Mouse (Mus musculus) mouse trophoblast stem cell (cell line): ENCODE results near the gene Wnt7b.

Source experiments
- in situ Hi-C, 2 experiments: fragments of 300-500 bp; cut with MseI, MboI; formaldehyde crosslinking; loops; 2 replicates in 1 of 2; 3 replicates in 1 of 2; pipeline ENCODE4 v1.15.1; 2025

The Wnt7b gene

DNA sequence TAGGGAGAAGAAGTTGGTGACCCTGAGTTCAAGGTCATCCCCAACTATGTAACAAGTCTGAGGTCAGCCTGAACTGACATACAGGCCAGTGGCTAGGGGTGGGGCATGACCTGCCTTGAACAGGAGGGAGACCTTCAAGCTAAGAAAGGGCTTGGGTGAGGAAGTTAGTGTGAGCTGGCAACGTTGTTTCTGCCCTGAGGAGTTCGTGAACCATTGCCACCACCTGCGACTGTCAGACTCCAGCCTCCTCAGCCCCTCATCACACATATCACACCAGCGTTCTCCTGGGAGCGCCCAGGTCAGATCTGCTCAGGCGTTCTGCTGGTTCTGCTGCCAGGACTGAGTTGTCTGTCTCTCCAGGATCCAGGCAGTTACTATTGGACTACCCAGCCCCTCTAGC, 20.5 kb upstream of the Wnt7b start:
- in situ Hi-C loops = loop anchor here in 1 of 2 experiments (25.0 kb wide), 1 partner anchor 210 kb away; the partner anchor contains the start of genes Cdpf1 and Pkdrej

DNA sequence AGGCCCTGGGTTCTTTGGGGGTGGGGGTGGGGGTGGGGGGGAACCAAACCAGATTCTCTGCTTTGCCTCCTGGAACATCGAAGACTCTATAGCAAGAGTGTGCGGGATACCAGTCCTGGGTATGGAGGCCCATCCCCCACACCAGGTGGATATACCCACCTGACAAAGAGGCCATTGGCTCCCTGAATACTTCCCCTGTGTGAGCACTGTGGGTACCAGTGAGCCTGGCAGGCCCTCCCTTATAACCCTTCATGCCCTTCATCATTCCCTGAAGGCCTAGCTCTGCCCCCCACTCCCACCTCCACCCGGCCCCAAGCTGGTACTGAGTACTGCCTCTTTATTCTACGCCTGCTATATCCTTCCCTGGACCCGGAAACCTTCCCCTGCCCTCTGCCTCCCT, 19.7 kb upstream of the Wnt7b start:
- in situ Hi-C loops = loop anchor here in 1 of 2 experiments (25.0 kb wide), 1 partner anchor 210 kb away; the partner anchor contains the start of genes Cdpf1 and Pkdrej

DNA sequence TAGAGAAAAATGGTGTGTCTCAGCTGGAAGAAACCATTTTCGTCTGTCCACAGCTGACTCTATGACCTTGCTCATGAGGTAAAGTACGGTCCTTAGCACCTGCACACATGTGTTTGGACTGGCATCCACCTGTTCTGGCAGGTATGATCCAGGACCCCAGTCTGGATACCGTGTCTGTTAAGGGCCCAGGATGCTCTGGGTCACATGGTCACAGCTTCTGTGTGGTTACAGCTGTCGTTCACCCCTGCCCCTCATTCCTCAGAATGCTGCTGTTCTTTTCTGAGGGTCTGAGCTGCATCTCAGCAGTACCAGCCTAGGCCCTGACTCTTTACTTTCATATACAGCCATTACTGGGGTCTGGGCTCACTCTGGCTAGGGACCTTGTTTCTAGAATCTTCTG, 18.9 kb upstream of the Wnt7b start:
- in situ Hi-C loops = loop anchor here in 1 of 2 experiments (25.0 kb wide), 1 partner anchor 211 kb away; the partner anchor contains the start of genes Cdpf1 and Pkdrej

DNA sequence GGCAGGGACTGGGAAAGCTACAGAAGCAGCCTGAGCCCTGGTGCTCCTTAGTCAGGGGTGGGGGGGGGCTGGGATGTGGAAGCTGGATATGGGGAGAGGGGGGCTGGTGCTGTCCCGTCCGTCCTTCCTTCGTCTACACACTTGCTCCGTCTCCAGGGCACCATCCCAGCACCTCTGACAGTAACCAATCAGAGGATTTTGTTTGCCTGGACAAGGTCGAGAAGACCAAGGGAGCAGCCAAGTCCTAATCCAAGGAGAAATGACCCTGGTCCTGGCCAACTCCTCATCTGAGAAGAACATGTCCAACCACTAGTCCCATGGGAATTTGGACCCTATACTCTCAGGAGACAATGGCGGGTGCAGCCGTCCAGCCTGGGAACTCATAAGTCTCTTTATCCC, 18.4 kb upstream of the Wnt7b start:
- in situ Hi-C loops = loop anchor here in 1 of 2 experiments (25.0 kb wide), 1 partner anchor 212 kb away; the partner anchor contains the start of genes Cdpf1 and Pkdrej

DNA sequence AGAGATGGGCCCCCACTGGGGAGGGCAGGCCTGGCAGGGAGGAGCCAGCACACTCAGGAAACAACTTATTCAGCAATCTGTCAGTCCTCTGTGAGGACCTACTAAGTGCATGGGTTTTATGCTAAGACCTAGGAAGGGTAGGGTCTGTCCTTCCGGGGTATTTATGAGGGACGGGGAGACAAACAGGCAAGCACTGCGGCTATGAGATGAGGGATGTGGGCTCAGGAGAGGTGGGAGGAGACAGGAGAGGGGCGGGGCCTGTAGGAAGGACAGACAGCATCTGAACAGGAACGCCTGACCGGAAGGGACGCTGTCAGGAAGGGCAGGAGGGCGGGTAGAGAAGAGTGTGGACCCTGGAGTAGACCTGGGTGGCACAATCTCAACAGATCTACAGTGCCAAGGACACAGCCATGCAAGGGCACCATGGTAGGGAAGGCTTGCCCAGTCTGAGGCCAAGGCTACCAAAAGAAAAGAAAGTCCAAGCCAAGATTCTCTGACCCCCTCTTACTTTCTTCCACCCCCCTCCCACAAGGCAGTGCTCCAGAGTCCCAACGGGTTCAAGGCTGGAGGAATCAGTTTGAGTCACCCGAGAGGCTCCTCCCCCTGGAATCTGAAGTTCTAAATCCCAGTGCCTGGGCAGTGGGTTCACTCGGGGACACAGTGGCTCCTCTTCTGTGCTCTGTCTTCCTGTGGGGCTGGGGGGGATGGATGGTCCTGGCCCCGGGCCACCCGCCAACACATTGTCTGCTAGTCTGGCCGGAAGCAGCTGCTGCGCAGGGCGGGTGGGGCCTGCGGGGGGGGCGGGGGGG, 17.8 kb upstream of the Wnt7b start:
- in situ Hi-C loops = loop anchor here in 1 of 2 experiments (25.0 kb wide), 1 partner anchor 212 kb away; the partner anchor contains the start of genes Cdpf1 and Pkdrej

DNA sequence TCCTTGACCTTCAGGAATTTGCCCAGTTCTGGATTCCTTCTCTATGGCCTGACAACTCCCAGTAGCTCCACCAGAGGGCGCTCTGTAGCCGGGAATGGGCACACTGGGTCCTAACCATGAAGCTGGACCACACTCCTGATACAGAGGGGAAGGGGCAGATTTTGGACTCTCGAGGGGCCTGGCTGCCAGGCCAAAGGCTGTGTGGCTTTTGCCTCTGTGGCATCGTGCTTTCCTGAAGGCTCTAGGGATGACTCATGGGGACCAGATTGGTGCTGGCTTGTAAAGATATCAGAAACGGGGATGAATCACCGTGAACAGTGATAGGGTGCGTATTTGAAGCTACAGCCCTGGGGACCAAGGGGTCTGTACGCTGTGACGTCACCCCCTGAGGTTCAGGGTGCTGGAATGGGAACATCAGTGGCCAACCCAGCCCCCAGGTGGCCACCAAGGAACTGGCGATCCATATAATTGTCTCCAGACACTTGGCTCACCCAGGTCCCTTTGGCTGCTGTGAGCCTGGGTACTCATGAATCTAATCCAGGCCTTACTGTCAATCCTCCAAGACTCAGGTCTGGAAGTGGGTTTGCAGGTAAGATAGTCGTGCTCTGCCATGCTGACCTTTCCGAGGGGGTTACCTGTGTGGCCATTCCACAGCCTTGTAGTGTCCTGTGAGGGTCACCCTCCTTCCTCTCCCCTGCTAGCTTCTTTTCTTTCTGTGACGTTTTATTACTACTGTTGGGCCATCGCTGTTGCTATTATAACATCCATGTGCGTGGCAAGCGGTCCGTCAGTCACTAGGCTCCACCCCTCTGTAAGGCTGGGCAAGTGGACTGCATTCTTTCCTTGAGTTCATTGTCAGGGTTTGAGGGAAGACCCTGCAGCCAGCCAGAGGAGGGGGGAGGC, 17.0 kb upstream of the Wnt7b start:
- in situ Hi-C loops = no loop called here

DNA sequence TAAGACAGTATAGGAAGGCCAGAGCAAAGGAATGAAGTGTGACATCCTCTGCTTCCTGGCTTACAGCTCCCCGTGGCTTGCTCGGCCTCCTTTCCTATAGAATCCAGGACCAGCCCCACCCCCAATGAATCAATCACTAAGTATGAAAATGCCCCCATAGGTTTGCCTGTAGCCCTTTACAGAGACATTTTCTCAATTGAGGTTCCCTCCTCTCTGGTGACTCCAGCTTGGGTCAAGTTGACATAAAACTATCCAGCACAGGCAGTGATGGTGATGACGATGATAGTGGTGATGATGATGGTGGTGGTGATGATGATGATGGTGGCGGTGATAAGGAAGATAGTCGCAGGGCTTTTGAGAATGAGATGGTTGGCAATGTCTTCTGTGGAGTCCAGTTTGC, 16.2 kb upstream of the Wnt7b start:
- in situ Hi-C loops = no loop called here

DNA sequence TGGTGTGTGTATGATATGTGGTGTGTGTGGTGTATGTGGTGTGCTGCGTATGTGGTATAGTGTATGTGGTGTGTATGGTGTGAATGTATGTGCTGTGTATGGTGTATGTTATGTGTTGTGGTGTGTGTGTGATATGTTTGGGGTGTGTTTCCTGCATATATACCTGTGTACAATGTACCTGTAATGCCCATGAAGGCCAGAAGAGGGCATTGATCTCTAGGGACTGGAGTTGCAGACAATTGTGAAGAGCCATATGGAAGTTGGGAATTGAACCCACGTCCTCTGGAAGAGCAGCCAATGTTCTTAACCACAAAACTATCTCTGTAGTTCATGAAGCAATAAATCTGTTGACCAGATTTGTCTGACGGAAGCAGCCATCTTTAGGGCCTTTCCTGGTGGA, 15.1 kb upstream of the Wnt7b start:
- in situ Hi-C loops = no loop called here

DNA sequence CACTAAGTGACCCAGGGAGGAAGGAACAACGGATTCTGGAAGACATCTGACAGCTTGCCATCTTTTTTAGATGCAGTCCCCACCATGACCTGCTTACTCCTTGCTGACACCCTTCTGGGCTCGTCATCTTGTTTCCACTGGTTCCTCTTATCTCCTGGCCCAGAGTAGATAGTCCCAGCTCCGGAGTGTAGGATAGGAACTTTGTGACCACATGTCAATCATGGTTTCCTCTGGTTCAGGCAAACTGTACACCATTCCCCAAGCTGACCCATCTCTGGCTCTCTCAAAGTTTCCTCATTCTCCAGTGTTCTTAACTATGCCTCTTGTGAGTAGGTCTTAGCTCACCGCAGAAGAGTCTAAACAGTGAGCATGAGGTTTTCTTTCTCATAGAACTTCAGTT, 10.4 kb upstream of the Wnt7b start:
- in situ Hi-C loops = no loop called here

DNA sequence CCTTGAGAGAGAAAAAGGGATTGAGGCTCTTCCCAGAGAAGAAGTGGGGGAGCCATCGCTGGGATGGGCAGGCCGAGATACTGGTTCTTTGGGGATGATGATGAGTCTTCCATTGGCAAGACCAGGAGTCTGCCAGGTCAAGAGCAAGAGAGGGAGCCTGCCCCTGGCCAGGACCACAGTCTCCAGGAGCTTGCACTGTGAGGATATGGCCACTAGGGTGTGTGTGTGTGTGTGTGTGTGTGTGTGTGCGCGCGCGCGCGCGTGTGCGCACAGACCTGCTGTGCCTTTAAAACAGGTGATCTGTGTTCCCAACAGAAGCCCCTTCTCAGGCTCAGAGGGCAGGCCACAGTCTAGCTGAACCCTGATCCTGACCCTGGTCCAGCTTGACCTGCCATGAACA, 8.6 kb upstream of the Wnt7b start:
- in situ Hi-C loops = no loop called here

DNA sequence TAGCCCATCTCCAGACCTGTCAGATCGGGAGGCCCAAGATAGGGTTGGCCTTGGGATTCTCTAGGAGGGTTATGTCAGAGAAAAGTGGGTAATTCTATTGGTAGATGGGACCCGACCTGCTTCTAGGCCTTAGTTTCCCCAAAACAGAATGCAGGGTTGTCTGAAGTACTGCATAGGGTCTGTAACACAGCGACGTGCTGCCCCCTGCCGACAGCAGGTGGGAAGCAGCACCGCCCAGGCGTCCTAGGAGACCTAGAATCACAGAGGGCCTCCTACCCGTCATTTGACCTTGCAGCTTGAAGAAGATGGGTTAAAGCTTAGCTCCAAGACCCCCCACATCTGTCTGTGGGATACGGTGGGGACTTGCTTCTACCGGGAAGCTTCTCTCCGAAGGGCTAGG, 1.2 kb upstream of the Wnt7b start:
- in situ Hi-C loops = loop anchor here (5.0 to 10.0 kb wide), 4 partner anchors 69 to 269 kb away; no protein-coding TSS in a partner anchor

DNA sequence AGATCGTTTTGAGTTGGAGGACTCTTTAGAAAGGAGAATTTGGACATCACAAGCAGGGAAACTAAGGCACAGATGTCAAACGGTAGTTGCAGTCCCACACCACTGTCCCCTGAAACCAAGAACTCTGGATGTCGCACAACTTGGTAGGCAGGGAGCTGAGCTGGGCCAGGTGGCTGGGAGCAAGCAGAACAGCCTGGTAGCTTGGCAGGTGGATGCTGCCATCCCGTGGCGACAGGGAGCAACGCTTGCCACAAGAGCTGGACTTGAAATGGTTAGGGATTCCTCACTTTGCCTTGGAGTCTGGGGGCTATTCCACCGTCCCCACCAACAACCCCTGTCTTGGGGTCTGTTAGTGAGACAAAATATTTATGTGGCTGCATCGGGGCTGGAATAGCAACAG, 751 bp upstream of the Wnt7b start:
- in situ Hi-C loops = loop anchor here (5.0 to 10.0 kb wide), 4 partner anchors 68 to 268 kb away; no protein-coding TSS in a partner anchor

DNA sequence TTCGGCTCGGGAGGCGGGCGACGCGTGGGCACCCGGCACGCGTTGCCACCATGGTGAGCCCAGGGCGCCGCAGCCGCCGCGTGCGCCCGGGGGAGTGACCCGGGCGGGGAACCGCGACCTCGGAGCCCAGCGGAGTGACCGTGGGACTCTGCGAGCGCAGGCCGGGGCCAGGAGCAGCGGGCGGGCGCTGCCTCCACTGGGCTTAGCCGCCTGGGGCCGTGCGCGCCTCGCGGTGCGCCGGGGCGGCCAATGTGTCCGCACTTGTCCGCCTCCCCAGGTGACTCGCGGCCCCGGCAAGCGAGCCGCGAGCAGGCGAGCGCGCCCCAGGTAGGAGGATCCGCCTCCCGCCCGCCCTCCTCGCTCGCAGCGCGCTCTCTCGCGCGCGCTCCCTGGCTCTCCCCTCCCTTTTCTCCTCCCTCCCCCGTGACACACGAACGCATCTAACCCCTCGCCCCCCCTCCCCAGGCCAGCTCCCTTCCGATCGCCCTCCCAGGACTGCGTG, 659 bp downstream of the Wnt7b start:
- in situ Hi-C loops = loop anchor here (5.0 to 10.0 kb wide), 4 partner anchors 67 to 267 kb away; no protein-coding TSS in a partner anchor

DNA sequence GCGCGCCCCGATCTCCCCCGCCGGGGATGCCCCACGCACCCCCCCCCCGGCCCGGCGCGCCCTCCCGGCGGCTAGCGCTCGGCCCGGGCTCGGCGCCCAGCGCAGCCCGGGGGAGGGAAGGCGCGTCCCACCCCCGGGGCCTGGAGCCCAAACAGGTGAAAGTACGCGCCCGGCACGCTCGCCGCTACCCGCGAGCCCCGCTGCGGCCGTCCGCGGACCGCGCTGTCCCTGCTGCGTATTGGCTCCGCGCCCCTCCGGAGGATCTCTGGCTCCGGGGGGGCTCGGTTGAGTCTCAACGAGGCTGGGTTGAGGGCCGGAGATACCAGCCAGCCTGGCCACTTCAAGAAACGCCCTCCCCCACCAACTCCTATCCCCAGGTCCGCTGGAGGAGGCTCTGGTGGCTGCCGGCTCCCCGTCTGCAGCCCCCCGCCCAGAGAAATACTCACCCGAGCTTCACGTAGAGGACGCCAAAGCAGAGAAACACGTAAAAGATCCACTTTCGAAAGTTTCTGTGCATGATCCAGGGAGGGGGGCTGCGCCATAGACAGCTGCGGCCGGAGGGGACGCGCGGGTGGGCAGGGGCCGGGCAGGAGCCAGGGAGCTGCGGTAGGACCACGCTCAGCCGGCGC, 1.2 kb downstream of the Wnt7b start:
- in situ Hi-C loops = loop anchor here (5.0 to 10.0 kb wide), 4 partner anchors 66 to 266 kb away; no protein-coding TSS in a partner anchor

DNA sequence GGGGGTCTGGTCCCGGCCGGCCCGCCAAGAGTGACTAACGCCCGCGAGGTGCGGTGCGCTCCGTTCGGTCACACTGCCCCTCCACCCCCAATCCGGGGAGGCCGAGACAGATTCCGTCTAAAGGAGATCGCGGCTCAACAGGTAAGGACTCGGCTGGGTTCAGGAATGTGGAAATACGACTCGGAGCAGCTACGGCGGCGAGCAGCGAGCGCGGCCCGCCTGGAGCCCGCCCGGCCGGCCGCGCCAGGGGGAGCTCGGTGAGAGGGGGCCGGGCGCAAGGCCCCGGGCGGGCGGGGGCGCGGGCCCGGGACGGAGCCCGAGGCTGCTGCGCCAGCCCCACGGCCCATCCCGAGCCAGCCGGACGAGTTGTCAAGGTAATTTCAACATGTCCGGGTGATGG, 1.8 kb downstream of the Wnt7b start:
- in situ Hi-C loops = loop anchor here (5.0 to 10.0 kb wide), 4 partner anchors 66 to 266 kb away; no protein-coding TSS in a partner anchor

DNA sequence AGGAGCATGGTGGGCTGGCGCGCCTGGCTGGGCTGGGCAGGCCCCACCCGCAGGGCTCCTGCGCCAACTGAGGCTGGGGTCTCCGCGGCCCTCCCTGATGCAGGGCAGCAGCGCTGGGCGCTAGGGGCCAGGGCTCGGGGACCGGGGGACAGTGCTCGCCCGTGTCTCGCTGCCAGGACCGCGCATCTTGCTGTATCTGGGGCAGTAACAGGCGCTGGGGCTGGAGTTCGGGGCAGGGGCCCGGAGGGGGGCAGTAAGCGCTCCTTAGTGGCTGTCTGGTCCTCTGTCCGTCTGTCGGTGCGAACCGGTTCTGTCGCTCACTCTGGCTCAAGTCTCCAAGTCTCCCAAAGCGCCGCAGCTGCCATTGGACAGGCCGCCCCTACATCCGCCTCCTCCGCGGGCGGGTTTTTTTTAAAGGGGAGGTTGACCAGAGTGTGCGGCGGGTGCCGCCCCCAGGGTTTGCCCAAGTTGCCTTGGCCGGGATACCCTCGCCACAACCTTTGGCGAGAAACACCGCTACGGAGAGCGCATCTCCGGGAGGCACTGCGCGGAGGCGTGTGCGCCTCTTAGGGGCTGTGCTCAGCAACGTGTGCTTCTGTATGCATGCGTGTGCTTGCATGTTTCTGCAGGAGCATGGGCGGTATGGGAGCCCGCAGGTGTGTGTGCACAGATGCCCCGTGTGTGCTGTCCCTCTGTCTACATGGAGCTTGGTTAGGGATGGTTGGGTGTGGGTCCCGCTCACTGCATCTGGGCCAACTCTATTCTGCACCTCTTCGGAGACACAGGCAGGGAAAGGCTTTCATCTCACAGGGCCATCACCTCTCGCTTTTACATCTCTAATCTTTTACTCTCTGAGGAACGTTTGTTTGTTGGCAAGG, 4.5 kb downstream of the Wnt7b start:
- in situ Hi-C loops = no loop called here

DNA sequence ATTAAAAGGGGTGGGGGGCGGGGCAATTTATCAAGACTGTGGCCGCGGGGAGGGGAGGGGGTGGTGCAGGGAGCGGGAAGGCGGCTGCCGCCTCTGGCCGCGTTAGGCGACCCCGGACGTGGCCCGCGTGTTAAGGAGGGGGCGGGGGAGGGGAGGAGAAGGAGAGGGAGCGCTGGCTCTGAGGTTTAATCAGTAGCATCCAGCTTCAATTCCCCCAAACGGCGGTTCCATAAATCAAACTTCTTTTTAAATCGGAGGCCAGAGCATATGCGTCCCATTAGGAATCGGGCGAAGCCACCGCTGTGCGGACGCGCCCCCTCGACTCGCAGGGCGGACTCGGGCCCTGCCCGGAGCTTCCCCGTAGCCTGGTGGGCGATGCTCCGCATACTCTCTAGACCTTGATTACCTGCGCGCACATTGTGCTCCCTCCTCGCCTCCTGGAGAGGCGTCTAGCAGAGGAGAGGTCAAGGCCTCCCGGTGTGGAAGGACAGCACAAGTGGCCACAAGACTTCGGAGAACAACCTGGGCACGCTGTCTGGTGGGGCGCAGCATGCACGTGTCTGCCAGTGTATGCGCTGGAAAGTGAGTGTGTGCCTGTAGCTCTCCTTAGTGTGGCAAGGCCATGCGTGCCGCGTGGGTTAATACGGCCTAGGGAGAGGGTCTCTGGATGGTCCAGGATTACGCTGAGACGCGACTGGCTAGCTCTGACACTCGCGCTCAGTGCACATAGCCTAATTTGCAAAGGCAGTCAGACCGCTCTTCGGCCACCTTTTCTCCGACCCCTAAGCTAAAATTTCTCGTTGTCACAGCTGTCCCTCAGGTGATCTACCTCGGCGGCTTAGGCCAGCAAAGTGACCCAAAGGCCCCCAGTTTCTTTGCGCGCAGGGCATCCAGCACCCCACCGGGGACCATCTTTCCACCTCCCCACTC, 5.5 kb downstream of the Wnt7b start:
- in situ Hi-C loops = no loop called here

DNA sequence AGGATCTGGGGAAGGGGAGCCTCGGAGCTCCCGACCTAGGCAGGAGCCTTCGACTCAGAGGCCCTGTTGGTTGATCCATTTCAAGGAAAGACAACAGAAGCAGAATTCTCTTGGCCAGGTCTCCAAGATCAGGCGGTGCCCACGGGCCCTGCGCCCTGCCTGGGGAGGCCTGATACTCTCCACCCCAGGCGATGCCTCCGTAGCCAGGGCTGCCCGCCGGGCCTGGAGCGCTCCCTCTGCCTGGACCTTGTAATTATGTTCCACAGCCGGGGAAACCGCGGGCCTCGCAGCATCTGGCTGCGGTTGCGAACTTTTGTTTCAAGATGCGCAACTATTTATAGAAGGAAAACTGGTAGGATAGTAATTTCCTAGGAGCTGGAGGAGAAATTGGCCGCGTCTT, 6.2 kb downstream of the Wnt7b start:
- in situ Hi-C loops = no loop called here

DNA sequence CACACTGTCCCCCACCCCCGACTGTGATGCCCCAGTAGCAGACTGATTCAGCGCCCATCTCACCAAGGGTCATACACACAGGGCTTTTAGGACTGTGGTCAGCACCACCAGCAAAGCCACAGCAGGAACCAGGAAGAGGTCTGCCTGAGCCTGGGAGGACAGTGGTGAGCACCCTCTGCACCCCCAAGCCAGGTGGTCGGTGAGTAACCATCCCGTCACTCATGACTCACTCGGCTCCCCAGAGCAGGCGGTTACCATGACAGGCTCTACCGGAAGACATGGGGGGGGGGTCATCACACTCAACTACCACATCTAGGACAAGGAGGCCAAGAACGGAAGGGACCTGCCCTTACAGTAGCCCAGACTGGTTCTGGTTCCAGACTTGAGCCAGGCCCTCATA, 7.7 kb downstream of the Wnt7b start:
- in situ Hi-C loops = no loop called here
